Mouse (Mus musculus) frontal cortex, postnatal 25 days (tissue): ENCODE results near the gene Tmem205.

Source experiments
- DNase-seq, 2 experiments: peaks; one replicate each; pipeline ENCODE4 v3.0.0; 2022; ENCODE audit warnings: low spot score in 2 of 2

Tmem205 gene

DNA sequence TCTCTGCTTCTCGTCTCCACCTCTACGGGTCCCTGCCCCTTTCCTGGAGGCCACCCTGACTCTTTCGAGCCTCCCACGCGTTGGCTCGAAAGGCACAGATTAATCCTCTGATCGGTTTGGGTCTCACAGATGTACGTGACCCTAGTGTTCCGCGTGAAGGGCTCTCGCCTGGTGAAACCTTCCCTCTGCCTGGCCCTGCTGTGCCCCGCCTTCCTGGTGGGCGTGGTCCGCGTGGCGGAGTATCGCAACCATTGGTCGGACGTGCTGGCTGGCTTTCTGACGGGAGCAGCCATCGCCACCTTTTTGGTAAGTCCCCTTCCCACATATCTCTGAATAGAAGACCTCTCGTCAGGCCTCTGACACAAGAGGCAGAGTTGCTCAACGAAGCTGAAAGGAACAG lies 16.9 kb upstream of the Tmem205 start:
- DNase-seq = no peak

- no peak for DNase-seq
Measured at GRCm38 (mm10) chr9:21943638-21944037, 16.3 kb upstream of the Tmem205 start.

DNA sequence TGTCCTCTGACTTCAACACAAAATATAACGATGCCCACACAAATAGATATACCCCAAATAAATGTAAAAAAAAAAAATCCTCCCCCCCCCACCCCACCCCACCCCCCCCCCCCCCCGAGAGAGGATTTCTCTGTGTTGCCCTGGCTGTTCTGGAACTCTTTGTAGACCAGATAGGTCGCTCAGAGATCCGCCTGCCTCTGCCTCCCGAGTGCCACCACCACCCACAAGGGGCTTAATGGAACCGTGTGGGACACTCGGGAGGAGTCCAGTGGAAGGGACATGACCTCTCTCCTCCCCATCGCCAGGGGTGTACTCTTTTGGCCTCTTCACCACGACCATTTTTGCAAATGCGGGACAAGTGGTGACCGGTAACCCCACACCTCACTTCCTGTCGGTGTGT lies 15.7 kb upstream of the Tmem205 start:
- DNase-seq = no peak

- DNase-seq = no peak
Measured at GRCm38 (mm10) chr9:21938234-21938855, 11.0 kb upstream of the Tmem205 start.

DNA sequence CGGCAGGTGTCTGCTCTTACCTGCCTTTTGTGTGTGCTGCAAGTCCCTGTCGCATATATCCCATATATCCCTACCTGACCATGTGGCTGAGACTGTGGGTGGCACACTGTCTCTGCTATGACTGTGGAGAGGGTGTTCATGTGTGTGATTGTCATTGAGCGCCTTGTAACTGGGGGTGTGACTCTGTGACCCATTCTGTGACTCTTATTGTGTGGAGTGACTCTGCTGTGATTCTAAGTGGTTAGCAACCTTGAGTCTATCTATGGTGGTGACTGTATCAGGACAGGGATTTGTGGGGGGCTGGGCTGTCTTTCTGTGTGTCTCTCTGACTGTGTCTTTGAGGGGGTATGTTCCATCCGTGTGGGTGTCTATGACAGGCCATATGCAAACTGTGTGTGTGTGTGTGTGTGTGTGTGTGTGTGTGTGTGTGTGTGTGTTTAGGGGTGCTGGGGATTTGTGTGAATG lies 10.4 kb upstream of the Tmem205 start:
- DNase-seq = no peak

GRCm38 (mm10) chr9:21936692-21937570 lies 9.6 kb upstream of the Tmem205 start, which contains the start of gene Plppr2:
TSS of gene Plppr2 (plus strand) at chr9:21937033.
- DNase-seq = peak; percentile 96

- DNase-seq = no peak
Measured at GRCm38 (mm10) chr9:21935466-21936131, 8.2 kb upstream of the Tmem205 start.

DNA sequence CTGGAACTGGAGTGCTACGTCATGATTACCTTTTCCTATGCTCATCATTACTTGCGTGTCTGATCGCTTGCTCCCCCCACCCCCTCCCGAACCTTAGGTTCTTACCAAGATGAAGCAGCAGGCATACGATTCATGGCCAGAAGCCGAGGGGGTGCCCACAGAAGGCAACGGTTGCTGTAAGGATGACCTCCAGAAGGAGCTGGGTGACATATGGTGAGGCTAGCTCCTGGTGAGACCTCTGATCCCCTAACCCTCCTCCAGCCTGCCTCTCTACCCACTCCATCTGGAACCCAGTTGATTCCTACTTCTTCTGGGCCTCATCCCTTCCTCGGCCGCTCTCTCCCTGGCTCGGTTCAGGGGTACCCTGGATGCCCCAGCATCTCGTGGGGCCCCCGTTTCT lies 6.7 kb upstream of the Tmem205 start:
- DNase-seq = no peak

- DNase-seq = no peak
Measured at GRCm38 (mm10) chr9:21932445-21933137, 5.2 kb upstream of the Tmem205 start.

- DNase-seq = no peak
Measured at GRCm38 (mm10) chr9:21932006-21932405, 4.7 kb upstream of the Tmem205 start.

DNA sequence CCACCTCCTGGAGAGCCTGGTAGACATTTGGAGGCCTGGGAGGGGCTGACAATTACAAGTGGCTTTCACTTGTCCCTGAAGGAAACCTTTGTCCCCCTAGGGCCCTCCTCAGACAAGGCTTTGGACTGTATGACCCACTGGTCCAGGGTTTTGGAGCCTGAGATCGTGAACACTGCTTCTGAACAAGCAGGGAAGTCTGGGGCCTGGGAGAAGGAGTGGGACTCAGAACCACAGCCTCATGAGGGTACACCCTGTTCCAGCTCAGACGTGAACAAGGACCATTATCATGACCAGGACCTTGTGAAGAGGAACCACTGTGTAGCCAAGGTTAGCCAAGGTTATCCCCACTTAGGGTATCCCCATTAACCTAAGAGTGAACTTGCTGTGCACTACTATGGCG lies 1.9 kb upstream of the Tmem205 start:
- DNase-seq = no peak

GRCm38 (mm10) chr9:21926784-21927183 lies 572 bp downstream of the Tmem205 start:
- no peak for DNase-seq

GRCm38 (mm10) chr9:21926155-21926554 lies 1.2 kb downstream of the Tmem205 start:
- DNase-seq = no peak

GRCm38 (mm10) chr9:21925506-21925905 lies 1.9 kb downstream of the Tmem205 start:
- DNase-seq = no peak

GRCm38 (mm10) chr9:21925034-21925433 lies 2.3 kb downstream of the Tmem205 start:
- no peak for DNase-seq

GRCm38 (mm10) chr9:21924099-21924493 lies 3.3 kb downstream of the Tmem205 start:
- no peak for DNase-seq

- no peak for DNase-seq
Measured at GRCm38 (mm10) chr9:21923490-21924098, 3.8 kb downstream of the Tmem205 start.

DNA sequence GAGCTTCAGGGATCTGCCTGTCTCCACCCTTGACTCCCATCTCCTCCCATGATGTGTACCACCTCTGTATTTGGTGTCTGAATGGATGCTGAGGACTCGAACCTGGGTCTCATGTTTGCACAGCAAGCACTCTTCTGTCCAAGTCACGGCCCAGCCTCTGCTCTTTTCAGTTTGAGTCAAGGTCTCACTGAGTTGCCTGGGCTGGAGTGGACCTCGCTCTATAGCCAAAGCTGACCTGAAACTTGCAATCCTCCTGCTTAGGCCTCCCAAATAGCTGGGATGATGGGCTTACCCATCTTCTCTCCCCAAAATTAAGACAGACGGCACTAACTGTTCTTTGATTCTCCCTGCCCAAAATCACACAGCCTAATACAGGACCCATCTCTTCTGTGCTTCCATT lies 4.3 kb downstream of the Tmem205 start:
- DNase-seq = no peak

DNA sequence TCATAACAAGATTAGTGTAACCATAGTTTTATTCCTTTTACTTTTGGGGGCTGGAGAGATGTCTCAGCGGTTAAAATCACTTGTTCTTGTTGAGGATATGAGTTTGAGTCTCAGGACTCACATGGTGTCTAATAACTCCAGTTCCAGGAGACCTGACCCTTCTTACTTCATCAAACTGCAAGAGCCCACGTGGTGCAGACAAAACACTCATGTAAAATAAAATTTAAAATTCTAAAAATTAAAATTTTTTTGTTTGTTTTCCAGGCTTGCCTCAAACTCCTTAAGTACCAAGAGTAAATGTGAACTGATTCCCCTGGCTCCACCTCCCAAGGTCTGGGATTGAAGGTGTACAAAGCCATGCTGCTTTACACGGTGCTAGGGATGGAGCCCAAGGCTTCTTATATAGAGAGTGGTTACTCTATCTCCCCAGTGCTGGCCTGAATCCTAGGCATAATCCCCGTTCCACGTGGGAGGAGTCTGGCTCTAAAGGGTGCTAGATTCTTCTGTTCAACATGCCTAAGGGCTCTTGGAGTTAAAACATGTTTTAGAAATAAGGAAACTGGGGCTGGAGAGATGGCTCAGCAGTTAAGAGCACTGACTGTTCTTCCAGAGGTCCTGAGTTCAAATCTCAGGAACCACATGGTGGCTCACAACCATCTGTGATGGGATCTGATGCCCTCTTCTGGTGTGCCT lies 8.5 kb downstream of the Tmem205 start:
- no peak for DNase-seq

DNA sequence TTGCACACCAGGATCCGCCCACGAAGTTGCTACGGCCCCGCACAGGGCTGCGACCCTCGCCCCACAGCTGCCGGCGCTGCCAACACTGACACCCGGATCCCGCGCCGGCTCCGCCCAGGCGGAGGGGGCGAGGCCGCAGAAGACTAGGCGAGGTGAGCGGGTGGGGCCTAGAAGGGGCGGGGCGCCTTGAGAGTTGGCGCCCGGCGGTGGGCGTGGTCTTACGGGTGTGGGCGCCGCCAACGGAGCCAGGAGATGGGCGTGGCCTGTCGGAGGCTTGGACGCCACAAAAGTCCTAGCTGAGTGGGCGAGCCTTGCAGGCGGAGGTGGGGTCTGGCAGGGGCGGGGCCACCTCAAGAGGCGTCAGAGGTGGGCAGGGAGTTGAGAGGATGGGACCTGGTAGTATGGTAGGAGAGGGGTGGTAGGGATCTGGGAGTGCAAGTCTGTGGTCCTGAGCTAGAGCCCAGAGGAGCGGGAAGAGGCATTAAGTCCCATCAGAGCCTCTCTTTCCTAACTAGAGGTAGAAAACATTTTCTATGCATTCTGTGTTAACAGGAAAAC lies 9.2 kb downstream of the Tmem205 start, which contains the start of gene Rab3d:
Gene Rab3d (minus strand): TSS at position 158 of the 558 bp plus-strand sequence.
- peak; percentile 76 to 80 for DNase-seq
